Mouse (Mus musculus) hindbrain, embryonic 15.5 days (tissue): ENCODE results near the gene Timp1. TPM values are rescaled to one million over a fixed set of nuclear protein-coding genes. Genes with fewer than 3 reads are reported as not detected.
A peak's percentile ranks its signal among the peaks of the same experiment; 100 is the strongest.

Experiments
- ATAC-seq: fragments of 200-750 bp; cut with Nextera tagmentation; 2 replicates; pipeline ENCODE4 v1.8.0; 2017; ENCODE audit warnings: low read depth, moderate number of reproducible peaks, moderate TSS enrichment; ENCODE audit not compliant: low FRiP score
- H3K27ac ChIP-seq: fragments of 300-500 bp; sonication (generic); replicated peaks from 2 replicates; pipeline ENCODE4 v1.5.1; 2015; ENCODE audit warnings: mild to moderate bottlenecking, inconsistent platforms
- H3K27me3 ChIP-seq: fragments of 300-500 bp; sonication (generic); 2 replicates; pipeline ENCODE4 v1.6.1; 2015; ENCODE audit warnings: control low read depth, inconsistent platforms
- H3K36me3 ChIP-seq: fragments of 300-500 bp; sonication (generic); 2 replicates; pipeline ENCODE4 v1.6.1; 2015; ENCODE audit warnings: control low read depth, inconsistent platforms
- H3K4me1 ChIP-seq: fragments of 300-500 bp; sonication (generic); replicated peaks from 2 replicates; pipeline ENCODE4 v1.6.1; 2015; ENCODE audit warnings: control low read depth, inconsistent platforms
- H3K4me2 ChIP-seq: fragments of 300-500 bp; sonication (generic); 2 replicates; pipeline ENCODE4 v1.6.1; 2015; ENCODE audit warnings: moderate library complexity, mild to moderate bottlenecking, inconsistent platforms
- H3K4me3 ChIP-seq: fragments of 300-500 bp; sonication (generic); 2 replicates; pipeline ENCODE4 v1.5.1; 2015; ENCODE audit warnings: mild to moderate bottlenecking, inconsistent platforms
- H3K9ac ChIP-seq: fragments of 300-500 bp; sonication (generic); 2 replicates; pipeline ENCODE4 v1.6.1; 2015; ENCODE audit warnings: inconsistent platforms
- H3K9me3 ChIP-seq: fragments of 300-500 bp; sonication (generic); 2 replicates; pipeline ENCODE4 v1.6.1; 2016; ENCODE audit warnings: control low read depth, inconsistent platforms
- WGBS: fragments of 180-500 bp; shearing (Covaris S2); methylation state at CpG from one replicate; pipeline ENCODE4 v1.1.7; 2015; 5-methylcytosine and 5-hydroxymethylcytosine counted together
- polyA plus RNA-seq: library from polyadenylated mRNA; unstranded; fragments of >200 nt; fragmentation: Nextera tagmentation; extraction: Ambion mirVana; gene quantifications from 2 replicates; pipeline ENCODE4 v1.2.1, GENCODE M21; 2015

The Timp1 gene
- polyA plus RNA-seq = 4.2 and 5.3 TPM in 2 replicates

- Histone ChIP-seq H3K36me3 (no peaks in the 10 kb centered on the region), H3K27me3 (no peaks in the 10 kb centered on the region), H3K4me2 (peak within 1 kb of the TSS; percentile 26), H3K9me3 (no peaks in the 10 kb centered on the region), H3K9ac (no peak within 1 kb of the TSS), H3K4me1 (no peaks in the 10 kb centered on the region), H3K27ac (no peak within 1 kb of the TSS), H3K4me3 (no peak within 1 kb of the TSS)
- 22% methylated on average over 17 of the region's 18 CpGs for WGBS
- peak; percentile 63 for ATAC-seq
Observed at GRCm38 (mm10) chrX:20869962-20870513, at the start of gene Timp1. Gene Timp1, plus strand, starts transcription at chrX:20870166.

GRCm38 (mm10) chrX:20828934-20829333, 41.0 kb upstream of the Timp1 start:
- no peaks in the 10 kb centered on the region for H3K36me3 ChIP-seq
- H3K27ac ChIP-seq = peak overlapping the region; percentile 48; the same call in 1 of the 2 replicates
- ATAC-seq = peak; percentile 74; the same call in 1 of the 2 replicates
- H3K4me3 ChIP-seq = no peak overlapping the region
- no peaks in the 10 kb centered on the region for H3K9me3 ChIP-seq
- no peak overlapping the region for H3K4me2 ChIP-seq
- H3K4me1 ChIP-seq = no peaks in the 10 kb centered on the region
- no peaks in the 10 kb centered on the region for H3K27me3 ChIP-seq
- 27% methylated on average over 5 of the region's 5 CpGs for WGBS
- no peak overlapping the region for H3K9ac ChIP-seq

GRCm38 (mm10) chrX:20847232-20847631, 22.7 kb upstream of the Timp1 start:
- H3K9me3 ChIP-seq = no peaks in the 10 kb centered on the region
- no peak overlapping the region for H3K4me2 ChIP-seq
- 92% methylated on average over 3 of the region's 3 CpGs for WGBS
- no peak overlapping the region for H3K4me3 ChIP-seq
- 0 out of 2 replicates have a peak, but pooled peaks cover 6% of the 10 kb centered on the region for H3K36me3 ChIP-seq
- no peak for ATAC-seq
- peaks cover 14% of the 10 kb centered on the region for H3K4me1 ChIP-seq
- H3K27ac ChIP-seq = no peak overlapping the region
- no peak overlapping the region for H3K9ac ChIP-seq
- no peaks in the 10 kb centered on the region for H3K27me3 ChIP-seq

GRCm38 (mm10) chrX:20847816-20848215, 22.1 kb upstream of the Timp1 start:
- Histone ChIP-seq H3K27me3 (no peaks in the 10 kb centered on the region), H3K4me1 (peaks cover 14% of the 10 kb centered on the region), H3K36me3 (0 out of 2 replicates have a peak, but pooled peaks cover 6% of the 10 kb centered on the region), H3K9me3 (no peaks in the 10 kb centered on the region), H3K9ac (0 out of 2 replicates have a peak overlapping the region, but pooled peaks have one; percentile 10), H3K4me3 (peak overlapping the region; percentile 18; the same call in 1 of the 2 replicates), H3K4me2 (peak overlapping the region; percentile 49), H3K27ac (peak overlapping the region; percentile 78)
- ATAC-seq = no peak; the same call in 1 of the 2 replicates
- WGBS = 17% methylated on average over 2 of the region's 2 CpGs

GRCm38 (mm10) chrX:20848256-20848984, 21.5 kb upstream of the Timp1 start:
- 18% methylated on average over 41 of the region's 42 CpGs for WGBS
- peak overlapping the region; percentile 69 for H3K9ac ChIP-seq
- H3K9me3 ChIP-seq = no peaks in the 10 kb centered on the region
- peak overlapping the region; percentile 67 for H3K4me3 ChIP-seq
- H3K4me1 ChIP-seq = peaks cover 14% of the 10 kb centered on the region
- H3K27ac ChIP-seq = peak overlapping the region; percentile 88
- ATAC-seq = peak; percentile 98
- no peaks in the 10 kb centered on the region for H3K27me3 ChIP-seq
- H3K36me3 ChIP-seq = 0 out of 2 replicates have a peak, but pooled peaks cover 6% of the 10 kb centered on the region
- peak overlapping the region; percentile 62 for H3K4me2 ChIP-seq

- H3K4me3 ChIP-seq = no peak overlapping the region
- no peak overlapping the region for H3K4me2 ChIP-seq
- 92% methylated on average over 7 of the region's 7 CpGs for WGBS
- no peaks in the 10 kb centered on the region for H3K27me3 ChIP-seq
- H3K9me3 ChIP-seq = no peaks in the 10 kb centered on the region
- no peak for ATAC-seq
- peaks cover 14% of the 10 kb centered on the region for H3K4me1 ChIP-seq
- H3K27ac ChIP-seq = no peak overlapping the region
- 0 out of 2 replicates have a peak, but pooled peaks cover 10% of the 10 kb centered on the region for H3K36me3 ChIP-seq
- H3K9ac ChIP-seq = no peak overlapping the region
Observed at GRCm38 (mm10) chrX:20853794-20854193, 16.2 kb upstream of the Timp1 start.

GRCm38 (mm10) chrX:20861453-20862104, 8.4 kb upstream of the Timp1 start:
- no peak overlapping the region for H3K27ac ChIP-seq
- WGBS = 58% methylated on average over 5 of the region's 5 CpGs
- no peak overlapping the region for H3K4me2 ChIP-seq
- H3K27me3 ChIP-seq = no peaks in the 10 kb centered on the region
- no peaks in the 10 kb centered on the region for H3K36me3 ChIP-seq
- no peaks in the 10 kb centered on the region for H3K9me3 ChIP-seq
- no peak overlapping the region for H3K9ac ChIP-seq
- no peak overlapping the region for H3K4me3 ChIP-seq
- H3K4me1 ChIP-seq = no peaks in the 10 kb centered on the region
- ATAC-seq = no peak

GRCm38 (mm10) chrX:20862105-20863065, 7.6 kb upstream of the Timp1 start:
- H3K27ac ChIP-seq = no peak overlapping the region
- no peaks in the 10 kb centered on the region for H3K27me3 ChIP-seq
- no peak overlapping the region for H3K4me2 ChIP-seq
- no peak overlapping the region for H3K4me3 ChIP-seq
- WGBS = 44% methylated on average over 28 of the region's 29 CpGs
- ATAC-seq = no peak
- no peaks in the 10 kb centered on the region for H3K36me3 ChIP-seq
- H3K9ac ChIP-seq = no peak overlapping the region
- no peaks in the 10 kb centered on the region for H3K9me3 ChIP-seq
- no peaks in the 10 kb centered on the region for H3K4me1 ChIP-seq

- no peaks in the 10 kb centered on the region for H3K27me3 ChIP-seq
- no peak overlapping the region for H3K9ac ChIP-seq
- no peaks in the 10 kb centered on the region for H3K4me1 ChIP-seq
- no peak overlapping the region for H3K4me2 ChIP-seq
- H3K9me3 ChIP-seq = no peaks in the 10 kb centered on the region
- 87% methylated on average over 9 of the region's 9 CpGs for WGBS
- no peaks in the 10 kb centered on the region for H3K36me3 ChIP-seq
- ATAC-seq = no peak
- H3K4me3 ChIP-seq = no peak overlapping the region
- H3K27ac ChIP-seq = no peak overlapping the region
Observed at GRCm38 (mm10) chrX:20863161-20864101, 6.5 kb upstream of the Timp1 start.

- no peak overlapping the region for H3K4me2 ChIP-seq
- ATAC-seq = no peak
- H3K4me1 ChIP-seq = no peaks in the 10 kb centered on the region
- H3K27ac ChIP-seq = no peak overlapping the region
- no peaks in the 10 kb centered on the region for H3K27me3 ChIP-seq
- no peaks in the 10 kb centered on the region for H3K36me3 ChIP-seq
- no peak overlapping the region for H3K4me3 ChIP-seq
- WGBS = 65% methylated on average over 4 of the region's 4 CpGs
- H3K9ac ChIP-seq = no peak overlapping the region
- no peaks in the 10 kb centered on the region for H3K9me3 ChIP-seq
Observed at GRCm38 (mm10) chrX:20868091-20868490, 1.9 kb upstream of the Timp1 start.
